Mouse (Mus musculus): ENCODE data around the gene Naip2. TPM values are rescaled to one million over a fixed set of nuclear protein-coding genes. Genes with fewer than 3 reads are reported as not detected.
A peak's percentile ranks its signal among the peaks of the same experiment; 100 is the strongest.

Naip2 gene
- total RNA-seq, 2 experiments from 2014 or later, result 67.0 to 88.7 TPM

GRCm38 (mm10) chr13:100112218-100112972 lies 89.5 kb downstream of the Naip2 start:
- ATAC-seq (ENCODE audit: poor library complexity, severe bottlenecking), result peak; percentile 44; the same call in 1 of the 2 replicates

GRCm38 (mm10) chr13:100107652-100108472 lies 94.0 kb downstream of the Naip2 start, which contains the start of gene Serf1:
Gene Serf1 (plus strand): TSS chr13:100108012.
- peak; percentile 56 for ATAC-seq (ENCODE audit: poor library complexity, severe bottlenecking)

- peak; percentile 87 for ATAC-seq (ENCODE audit: poor library complexity, severe bottlenecking)
These were observed 98.1 kb downstream of the Naip2 start, which contains the start of gene Bdp1 for GRCm38 (mm10) chr13:100103748-100104254. Gene Bdp1 (minus strand): TSS chr13:100104070.

GRCm38 (mm10) chr13:100103052-100103658 lies 98.7 kb downstream of the Naip2 start:
- ATAC-seq (ENCODE audit: poor library complexity, severe bottlenecking), result no peak

- ATAC-seq (ENCODE audit: poor library complexity, severe bottlenecking), result peak; percentile 53
These were observed 103.1 kb downstream of the Naip2 start for GRCm38 (mm10) chr13:100098808-100099207.

Other genes starting within 250 kb of the Naip2 start
- 4.3 TPM in 2 replicates for gene Mccc2, start 186.5 kb downstream of the Naip2 start, total RNA-seq (2015)
- gene Mccc2, start 186.5 kb downstream of the Naip2 start, total RNA-seq (2017), result 6.0 and 9.6 TPM in 2 replicates
- 30.6 and 34.8 TPM in 2 replicates for gene Bdp1, start 98.0 kb downstream of the Naip2 start, total RNA-seq (2015)
- 46.1 and 51.8 TPM in 2 replicates for gene Bdp1, start 98.0 kb downstream of the Naip2 start, total RNA-seq (2017)
- gene Serf1, start 94.1 kb downstream of the Naip2 start, total RNA-seq (2015), result 4.1 and 7.5 TPM in 2 replicates
- 4.2 and 4.9 TPM in 2 replicates for gene Serf1, start 94.1 kb downstream of the Naip2 start, total RNA-seq (2017)
- gene Smn1, start 77.2 kb downstream of the Naip2 start, total RNA-seq (2015), result 54.1 and 59.9 TPM in 2 replicates
- 31.2 and 44.4 TPM in 2 replicates for gene Smn1, start 77.2 kb downstream of the Naip2 start, total RNA-seq (2017)
- 37.1 and 37.2 TPM in 2 replicates for gene Naip5, start 44.2 kb upstream of the Naip2 start, total RNA-seq (2015)
- gene Naip5, start 44.2 kb upstream of the Naip2 start, total RNA-seq (2017), result 42.8 and 45.3 TPM in 2 replicates
- gene Naip6, start 115.6 kb upstream of the Naip2 start, total RNA-seq (2015), result 48.3 and 51.1 TPM in 2 replicates
- gene Naip6, start 115.6 kb upstream of the Naip2 start, total RNA-seq (2017), result 31.5 and 34.7 TPM in 2 replicates